Mouse (Mus musculus) lung, adult 10 weeks (tissue): ENCODE results near the gene Nepro. TPM values are rescaled to one million over a fixed set of nuclear protein-coding genes. Genes with fewer than 3 reads are reported as not detected.

Experiments
- polyA plus RNA-seq: library from polyadenylated mRNA; stranded (reverse); fragments of 350-450 nt; fragmentation: Illumina TruSeq; extraction: RNeasy Lipid Tissue Mini Kit (QIAGEN cat#74804); gene quantifications from one replicate; pipeline ENCODE4 v1.2.3, GENCODE M21; 2014; ENCODE audit warnings: low read depth, low replicate concordance; ENCODE audit not compliant: insufficient read depth

The Nepro gene
- 2.6 TPM for polyA plus RNA-seq

DNA sequence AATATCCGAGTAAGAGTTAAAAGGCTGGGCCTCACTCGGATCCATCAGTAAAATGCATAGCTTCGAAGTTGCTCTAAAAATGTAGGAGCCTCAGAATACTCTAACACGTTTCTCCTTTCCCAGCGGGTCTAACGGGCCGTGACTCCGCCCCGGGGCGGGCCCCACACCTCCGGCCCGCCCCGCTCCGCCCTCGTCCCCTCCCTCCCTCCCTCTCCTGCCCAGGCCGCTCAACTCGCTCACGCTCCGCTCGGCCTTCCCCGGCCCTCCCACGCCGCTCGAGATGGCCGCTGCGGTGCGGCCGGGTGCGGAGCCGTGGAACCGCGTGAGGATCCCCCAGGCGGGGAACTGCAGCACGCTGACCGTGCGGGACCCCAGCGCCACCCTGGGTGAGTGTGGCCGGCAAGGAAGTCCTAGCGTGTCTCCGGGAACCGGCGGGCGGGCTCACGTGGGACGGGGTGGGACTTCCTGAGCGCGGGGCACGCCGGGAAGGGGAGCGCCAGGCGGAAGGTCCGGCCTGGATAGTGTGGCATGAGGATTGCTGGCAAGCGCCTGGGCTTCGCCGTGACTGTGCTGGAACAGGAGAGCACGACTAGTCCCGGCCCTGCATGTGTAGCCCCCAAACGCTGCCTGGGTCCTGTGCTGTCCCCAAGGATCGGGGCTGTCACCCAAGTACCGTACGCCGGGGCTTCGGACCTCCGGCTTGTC lies at the start of gene Nepro:
Gene Nepro, plus strand, starts transcription at position 219 of the 705 bp plus-strand sequence.

GRCm38 (mm10) chr16:44745866-44746562 lies 21.9 kb downstream of the Nepro start, which contains the start of gene Gtpbp8:
Gene Gtpbp8 (minus strand): TSS chr16:44746363.

GRCm38 (mm10) chr16:44765555-44766319 lies 41.6 kb downstream of the Nepro start, which contains the start of gene Cd200r1:
Gene Cd200r1 (plus strand): TSS chr16:44765736.

Other genes with a start within 250 kb of the Nepro start
- gene Boc, start 165.4 kb upstream of the Nepro start, polyA plus RNA-seq, result 8.1 TPM
- gene Gtpbp8, start 22.1 kb downstream of the Nepro start, polyA plus RNA-seq, result 6.8 TPM
- 2.9 TPM for gene Cd200r1, start 41.4 kb downstream of the Nepro start, polyA plus RNA-seq
- gene Cd200r4, start 87.4 kb downstream of the Nepro start, polyA plus RNA-seq, result 5.0 TPM
- gene Cd200r2, start 142.8 kb downstream of the Nepro start, polyA plus RNA-seq, result not detected
- 0.14 TPM for gene Cd200r3, start 219.4 kb downstream of the Nepro start, polyA plus RNA-seq